Mouse (Mus musculus): ENCODE data around the gene Myh10.
"Not testable (repeated sequence)": the region's sequence is repeated elsewhere in the genome, so short reads cannot be mapped to it uniquely, and the experiment has no call there.

Gene Myh10

DNA sequence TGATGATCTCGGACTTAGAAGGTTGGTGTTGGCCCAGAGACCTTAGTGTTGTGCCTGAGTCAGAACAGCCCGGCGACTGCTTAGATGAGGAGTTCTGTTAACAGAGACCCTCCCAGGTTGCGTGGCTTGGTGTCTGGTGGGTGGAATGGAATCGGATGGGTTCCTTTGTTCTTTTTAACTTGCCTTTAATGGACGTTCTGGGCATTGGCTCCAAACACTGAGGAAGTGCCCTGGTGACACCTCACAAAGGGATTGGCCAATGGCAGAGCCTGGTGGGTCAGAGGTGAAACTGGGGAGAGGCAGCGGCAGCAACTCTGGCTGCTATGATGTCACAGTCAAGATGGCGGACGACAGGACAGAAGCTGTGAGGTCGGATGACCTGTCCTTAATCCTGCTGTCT lies 99.4 kb downstream of the Myh10 start:
- DNase-seq (ENCODE audit: low spot score in 2 of 2): no peak

DNA sequence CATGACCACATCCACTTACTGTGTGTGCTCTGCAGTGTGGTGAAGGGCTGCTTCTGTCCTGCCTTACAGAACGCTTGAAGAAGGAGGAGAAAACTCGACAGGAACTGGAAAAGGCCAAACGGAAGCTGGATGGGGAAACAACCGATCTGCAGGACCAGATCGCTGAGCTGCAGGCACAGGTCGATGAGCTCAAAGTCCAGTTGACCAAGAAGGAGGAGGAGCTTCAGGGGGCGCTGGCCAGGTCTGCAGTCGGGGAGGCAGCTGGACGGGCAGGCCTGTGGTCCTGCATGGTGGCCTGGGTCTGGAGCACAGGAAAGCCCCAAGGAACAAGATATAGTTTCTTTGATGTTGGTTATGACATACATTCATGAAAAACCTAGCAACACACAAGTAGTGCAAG lies 100.4 kb downstream of the Myh10 start:
- DNase-seq (ENCODE audit: low spot score in 2 of 2): no peak

DNA sequence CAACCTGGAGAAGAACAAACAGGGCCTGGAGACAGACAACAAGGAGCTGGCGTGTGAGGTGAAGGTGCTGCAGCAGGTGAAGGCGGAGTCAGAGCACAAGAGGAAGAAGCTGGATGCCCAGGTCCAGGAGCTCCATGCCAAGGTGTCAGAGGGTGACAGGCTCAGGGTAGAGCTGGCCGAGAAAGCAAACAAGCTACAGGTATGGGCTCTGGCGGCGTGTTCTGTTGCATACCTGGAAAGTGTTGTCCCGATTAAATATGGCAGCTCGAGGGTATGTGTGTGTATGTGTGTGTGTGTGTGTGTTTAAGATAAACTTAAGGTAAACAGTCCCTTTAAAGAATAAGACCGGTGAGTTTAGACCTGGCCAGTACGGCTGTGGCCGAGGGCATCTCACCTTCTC lies 106.9 kb downstream of the Myh10 start:
- DNase-seq (ENCODE audit: low spot score in 2 of 2): no peak

DNA sequence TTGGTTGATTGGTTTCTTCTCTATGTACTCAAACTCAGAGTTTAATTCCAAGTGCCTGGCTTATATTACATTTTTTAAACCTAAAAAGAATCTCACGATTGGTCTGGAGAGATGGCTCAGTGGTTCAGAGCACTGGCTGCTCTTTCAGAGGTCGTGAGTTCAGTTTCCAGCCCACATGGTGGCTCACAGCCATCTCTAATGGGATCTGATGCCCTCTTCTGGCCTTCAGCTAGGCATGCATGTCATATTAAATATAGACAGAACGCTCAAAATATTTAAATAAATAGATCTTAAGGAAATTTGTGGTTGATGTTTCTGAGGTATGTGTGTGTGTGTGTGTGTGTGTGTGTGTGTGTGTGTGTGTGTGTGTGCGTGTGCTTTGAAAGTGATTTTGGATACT lies 113.8 kb downstream of the Myh10 start:
- no peak for DNase-seq (ENCODE audit: low spot score in 2 of 2)

DNA sequence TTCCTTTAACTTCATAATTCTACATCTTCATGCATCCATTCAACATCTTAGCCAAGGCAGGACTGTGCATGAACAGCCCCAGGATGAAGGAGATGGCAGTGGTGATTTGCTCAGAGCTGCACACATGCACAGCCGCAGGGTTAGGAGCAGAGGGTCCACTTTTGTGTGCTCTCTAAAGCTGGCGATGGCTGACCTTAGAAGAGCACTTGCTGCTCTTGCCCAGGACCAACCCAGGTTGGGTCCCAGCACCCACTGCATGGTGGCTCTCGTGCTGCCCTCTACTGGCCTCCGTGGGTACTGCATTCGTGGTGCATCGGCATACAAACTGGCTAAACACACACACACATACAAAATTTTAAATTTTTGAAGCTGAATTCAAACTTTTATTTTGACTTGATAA lies 116.4 kb downstream of the Myh10 start:
- DNase-seq (ENCODE audit: low spot score in 2 of 2): peak in 1 of 2 experiments; percentile 46

DNA sequence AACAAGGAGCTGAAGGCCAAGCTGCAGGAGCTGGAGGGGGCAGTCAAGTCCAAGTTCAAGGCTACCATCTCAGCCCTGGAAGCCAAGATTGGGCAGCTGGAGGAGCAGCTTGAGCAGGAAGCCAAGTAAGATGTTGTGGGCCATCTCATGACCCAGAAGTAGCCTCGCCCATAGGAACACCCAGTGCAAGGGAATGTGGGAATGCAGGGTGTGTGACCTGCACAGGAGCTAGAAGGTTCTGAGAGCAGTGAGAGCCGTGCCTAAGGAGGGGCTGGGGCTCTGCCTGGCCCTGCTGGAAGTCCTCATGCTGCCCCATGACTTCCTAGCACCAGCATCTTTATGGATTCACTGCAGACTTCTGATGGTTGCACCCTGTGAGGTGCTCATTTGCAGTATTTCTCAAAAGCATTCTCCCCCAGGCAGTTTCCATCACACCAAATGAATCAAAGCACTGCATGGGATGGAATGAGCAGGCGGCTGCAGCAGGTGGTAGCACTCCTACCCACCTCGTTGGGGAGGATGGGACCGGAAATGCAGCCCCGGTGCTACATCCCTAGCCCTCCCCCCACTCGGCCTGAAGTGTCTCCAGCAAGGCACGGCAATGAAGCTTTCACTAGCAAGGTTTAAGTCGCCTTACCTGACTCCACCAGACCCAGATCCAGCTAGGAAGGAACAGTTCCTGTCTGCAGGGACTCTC lies 120.7 kb downstream of the Myh10 start:
- DNase-seq (ENCODE audit: low spot score in 2 of 2): no peak

DNA sequence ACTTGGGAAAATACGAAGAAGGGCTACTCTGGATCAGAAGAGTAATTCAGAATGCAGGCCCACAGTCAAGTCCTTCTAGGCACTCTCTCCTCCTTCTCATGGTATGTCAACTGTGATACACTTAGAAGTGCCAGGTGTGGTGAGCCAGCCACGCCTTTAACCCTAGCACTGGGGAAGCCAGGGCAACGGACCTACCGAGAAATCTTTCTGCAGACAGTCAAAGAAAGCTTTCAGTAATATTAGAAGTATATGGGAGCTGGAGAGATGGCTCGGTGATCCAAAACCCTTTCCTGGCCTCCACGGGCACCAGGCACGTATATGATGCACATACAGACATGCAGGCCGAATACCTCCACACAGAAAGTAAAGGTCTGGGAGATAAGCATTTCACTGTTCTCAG lies 127.1 kb downstream of the Myh10 start:
- no peak for DNase-seq (ENCODE audit: low spot score in 2 of 2)

DNA sequence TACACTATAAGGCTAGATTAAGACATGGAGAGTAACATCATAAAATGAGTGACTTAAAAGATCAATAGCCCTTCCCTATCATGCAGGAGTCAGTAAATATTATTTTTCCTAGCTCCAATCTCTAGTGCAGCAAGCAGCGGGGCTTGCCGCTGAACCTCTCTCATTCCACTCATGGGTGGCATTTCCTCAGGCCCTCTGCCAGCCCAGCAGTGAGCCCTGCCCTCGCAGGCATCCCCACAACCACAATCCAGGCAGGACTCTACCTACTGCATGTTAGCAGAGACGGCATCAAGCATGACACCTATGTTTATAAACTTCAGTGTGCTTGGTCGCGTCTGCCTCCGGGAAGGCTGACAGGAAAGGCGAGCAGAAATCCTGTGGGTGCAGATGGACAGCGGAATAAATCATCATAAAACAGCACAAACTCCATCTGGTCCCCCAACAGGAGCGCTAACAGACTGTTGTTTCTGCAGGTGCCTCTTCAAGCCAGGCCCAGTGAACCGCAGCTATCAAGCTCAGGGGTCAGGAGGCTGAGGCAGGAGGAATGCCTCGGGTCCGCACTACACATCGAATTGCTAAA lies 128.0 kb downstream of the Myh10 start:
- no peak for DNase-seq (ENCODE audit: low spot score in 2 of 2)

DNA sequence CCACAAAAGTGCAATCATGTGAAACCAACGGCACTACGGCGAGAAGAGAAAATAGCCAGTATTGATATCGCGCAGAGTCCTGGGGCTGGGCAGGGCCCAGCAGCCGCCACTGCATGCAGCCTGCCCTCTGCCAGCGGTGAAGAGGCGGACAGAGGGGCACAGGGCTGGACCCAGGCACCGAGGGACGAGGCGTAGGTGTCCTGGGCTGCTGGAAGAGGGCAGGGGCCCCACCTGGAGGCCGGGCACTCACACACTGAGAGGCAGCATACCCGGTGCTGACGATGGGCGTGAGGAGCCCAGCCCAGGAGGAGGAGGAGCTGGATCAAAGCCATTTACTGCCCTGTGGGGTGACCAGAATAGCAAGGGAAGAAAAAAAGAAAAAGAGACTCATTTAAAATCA lies 131.0 kb downstream of the Myh10 start:
- no peak for DNase-seq (ENCODE audit: low spot score in 2 of 2)

DNA sequence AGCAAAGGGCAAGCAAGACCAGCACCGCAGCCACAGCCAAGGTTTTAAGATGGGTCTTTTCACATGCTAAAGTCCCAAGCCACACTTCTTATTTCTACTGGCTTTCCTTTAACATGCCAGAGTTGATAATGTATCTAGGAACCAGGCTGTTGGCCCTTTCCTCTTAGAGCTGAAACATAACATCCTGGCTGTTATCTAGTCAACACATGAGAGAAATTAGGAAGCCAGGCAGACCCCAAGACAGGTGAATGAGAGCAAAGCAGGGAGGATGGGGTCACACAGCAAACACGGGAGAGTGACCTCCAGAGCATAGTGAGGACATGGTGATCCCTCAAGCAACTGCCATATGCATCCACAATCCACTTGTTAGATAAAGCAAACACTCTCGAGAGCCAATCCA lies 135.4 kb downstream of the Myh10 start:
- no peak for DNase-seq (ENCODE audit: low spot score in 2 of 2)

DNA sequence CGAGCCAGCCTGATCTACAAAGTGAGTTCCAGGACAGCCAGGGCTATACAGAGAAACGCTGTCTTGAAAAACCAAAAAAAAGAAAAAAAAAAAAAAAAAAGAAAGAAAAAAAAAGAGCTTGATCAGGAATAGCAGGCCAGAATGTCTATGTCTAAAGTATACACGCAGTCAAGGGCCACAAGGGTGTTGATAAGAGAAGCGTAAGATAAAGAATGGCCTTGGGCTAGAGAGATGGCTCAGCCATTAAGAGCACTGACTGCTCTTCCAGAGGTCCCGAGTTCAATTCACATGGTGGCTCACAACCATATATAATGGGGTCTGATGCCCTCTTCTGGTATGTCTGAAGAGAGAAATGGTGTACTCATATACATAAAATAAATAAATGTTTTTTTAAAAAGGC lies 140.2 kb downstream of the Myh10 start:
- DNase-seq (ENCODE audit: low spot score in 2 of 2): not testable (repeated sequence)

DNA sequence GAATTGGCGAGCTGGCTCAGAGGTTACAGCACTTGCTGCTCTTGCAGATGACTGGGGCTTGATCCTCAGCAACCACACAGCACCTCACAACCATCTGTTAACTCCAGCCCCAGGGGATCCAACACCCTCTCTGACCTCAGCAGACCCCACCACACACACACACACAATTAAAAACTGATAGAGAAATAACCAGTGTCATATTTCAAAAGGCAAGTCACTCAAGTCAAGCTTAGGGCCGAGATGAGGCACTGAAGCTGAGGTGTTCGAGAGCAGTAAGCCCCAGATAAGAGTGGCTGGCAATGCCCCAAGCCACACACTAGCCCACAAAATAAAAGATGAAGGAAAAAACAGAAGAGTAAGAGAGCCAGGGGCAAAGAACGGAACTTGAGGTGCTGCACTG lies 141.4 kb downstream of the Myh10 start:
- no peak for DNase-seq (ENCODE audit: low spot score in 2 of 2)

DNA sequence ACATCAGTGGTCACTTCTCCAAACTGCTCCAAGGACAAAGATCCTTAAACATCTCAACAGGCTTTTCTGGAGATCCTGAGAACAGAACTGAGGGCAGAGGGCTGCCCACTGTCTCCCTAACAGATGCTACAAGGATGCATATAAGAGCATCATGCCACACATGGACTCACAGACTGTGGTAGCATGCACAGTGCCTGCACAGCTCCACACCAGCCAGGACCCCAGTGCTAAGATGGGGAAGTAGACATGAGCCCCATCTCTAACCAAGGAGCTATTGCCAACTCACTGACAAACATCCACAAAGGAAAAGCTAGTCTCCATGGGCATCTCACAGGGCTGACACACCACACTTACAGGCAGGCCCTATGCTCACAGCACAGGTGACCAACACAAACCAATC lies 142.2 kb downstream of the Myh10 start:
- no peak for DNase-seq (ENCODE audit: low spot score in 2 of 2)

DNA sequence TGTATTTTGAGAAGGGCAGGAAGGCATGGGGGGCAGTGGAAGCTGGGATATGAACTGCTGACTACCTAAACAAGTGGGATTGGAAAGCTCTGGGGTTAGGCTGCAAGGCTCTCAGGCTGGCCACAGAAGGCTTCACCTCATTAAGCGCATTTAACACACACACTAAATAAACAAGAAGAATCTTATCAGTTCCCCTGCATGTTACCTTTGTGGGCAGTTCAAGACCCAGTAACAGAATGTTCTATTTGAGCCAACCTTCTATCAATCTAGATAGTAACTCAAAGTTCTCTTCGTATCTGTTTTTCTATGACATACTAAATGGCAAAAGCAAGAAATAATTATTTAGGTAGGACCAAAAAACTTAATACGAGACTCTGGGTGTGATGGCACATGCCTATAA lies 143.7 kb downstream of the Myh10 start:
- no peak for DNase-seq (ENCODE audit: low spot score in 2 of 2)

DNA sequence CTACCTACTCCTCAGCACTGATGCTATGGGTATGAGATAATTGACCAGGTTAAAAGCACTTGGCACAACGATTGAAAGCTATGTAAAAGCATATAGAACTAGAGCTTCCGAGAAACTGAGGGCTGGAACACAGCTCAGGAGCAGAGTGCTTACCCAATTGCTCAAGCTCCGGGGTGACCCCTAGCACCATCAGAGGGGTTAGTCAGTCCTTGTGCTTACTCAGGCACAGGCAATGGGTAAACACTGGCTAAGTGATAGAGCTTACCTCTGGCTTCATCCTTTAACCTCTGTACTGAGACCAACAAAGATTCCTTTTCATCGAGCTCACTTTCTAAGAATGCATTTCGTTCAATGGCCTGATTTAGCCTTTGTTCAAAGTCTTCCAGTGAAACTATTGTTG lies 148.2 kb downstream of the Myh10 start:
- DNase-seq (ENCODE audit: low spot score in 2 of 2): no peak

DNA sequence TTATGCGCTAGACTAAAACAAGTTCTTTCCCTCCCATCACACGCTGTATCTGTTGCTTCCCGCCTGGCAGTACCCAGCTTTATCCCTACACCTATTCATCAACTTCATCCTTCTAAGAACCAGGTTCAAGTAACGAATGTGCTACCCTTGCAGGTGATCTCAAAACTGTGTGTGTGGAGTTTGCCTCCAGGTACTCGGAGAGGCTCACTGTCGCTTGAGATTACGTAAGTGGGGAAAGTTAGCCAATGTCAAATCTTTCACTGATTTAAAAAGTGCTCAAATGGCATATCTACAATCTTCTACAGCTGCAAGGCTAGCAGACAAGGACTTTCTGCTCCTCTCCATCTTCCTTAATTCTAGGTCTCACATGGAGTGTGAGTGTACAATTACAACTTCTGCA lies 159.5 kb downstream of the Myh10 start:
- DNase-seq (ENCODE audit: low spot score in 2 of 2): no peak

DNA sequence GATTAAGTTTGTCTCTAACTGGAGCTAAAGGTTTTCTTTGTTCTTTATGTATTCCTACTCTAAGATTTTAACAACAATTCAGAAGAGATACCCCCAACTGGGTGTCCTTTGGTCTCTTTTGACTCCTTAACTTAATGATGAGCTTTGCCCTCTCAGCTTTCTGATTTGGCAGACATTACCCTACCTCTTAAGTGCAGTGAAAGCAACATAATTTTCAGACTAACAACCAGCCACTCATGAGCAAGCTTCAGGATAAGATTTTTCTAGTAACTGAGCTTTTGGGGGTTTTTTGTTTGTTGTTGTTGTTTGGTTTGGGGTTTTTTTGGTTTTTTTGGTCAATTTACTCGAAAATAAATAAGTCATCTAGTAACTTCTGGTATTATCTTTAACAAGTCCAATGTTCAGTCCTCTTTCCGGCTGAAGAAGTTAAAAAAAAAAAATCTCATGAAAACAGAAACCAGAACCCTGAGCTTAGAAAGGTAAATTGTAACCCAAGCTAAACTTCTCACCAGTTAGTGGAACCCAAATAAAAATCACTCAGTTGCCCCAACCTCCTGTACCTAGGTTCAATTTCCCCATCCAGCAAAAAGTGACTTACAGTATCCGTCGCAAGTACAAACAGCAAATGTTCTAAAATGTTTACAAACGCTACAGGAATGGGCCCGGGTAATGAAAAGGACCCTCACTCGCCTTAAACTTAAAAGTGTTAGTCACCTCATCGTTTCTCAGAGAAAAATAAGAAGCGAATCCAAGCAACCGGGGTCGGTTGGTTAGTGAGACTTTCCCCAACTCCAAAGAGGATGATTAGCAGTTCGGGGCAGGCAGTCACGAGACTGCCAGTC lies 160.5 kb downstream of the Myh10 start:
- no peak for DNase-seq (ENCODE audit: low spot score in 2 of 2)

DNA sequence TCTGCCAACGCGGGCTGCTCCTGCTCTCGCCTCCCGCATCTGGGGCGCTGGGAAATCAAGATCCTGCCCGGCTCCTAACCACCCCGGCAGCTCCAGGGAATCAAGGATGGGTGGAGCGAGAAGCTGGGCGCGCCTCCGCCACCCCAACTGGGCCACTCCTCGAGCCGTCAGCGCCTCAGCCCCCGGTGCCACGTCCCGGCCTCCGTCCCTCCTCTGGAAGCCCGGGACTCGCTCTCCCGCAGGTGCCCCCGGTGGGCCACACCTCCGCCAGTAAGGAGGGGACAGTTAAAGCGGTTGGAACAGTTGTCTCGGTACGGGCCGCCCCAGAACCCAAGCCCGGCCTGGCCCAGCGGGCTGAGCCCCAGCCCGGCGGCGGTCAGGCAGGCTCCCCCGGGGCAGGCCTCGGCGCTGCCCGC lies 161.1 kb downstream of the Myh10 start:
- DNase-seq (ENCODE audit: low spot score in 2 of 2): peak; percentile 79 to 83

DNA sequence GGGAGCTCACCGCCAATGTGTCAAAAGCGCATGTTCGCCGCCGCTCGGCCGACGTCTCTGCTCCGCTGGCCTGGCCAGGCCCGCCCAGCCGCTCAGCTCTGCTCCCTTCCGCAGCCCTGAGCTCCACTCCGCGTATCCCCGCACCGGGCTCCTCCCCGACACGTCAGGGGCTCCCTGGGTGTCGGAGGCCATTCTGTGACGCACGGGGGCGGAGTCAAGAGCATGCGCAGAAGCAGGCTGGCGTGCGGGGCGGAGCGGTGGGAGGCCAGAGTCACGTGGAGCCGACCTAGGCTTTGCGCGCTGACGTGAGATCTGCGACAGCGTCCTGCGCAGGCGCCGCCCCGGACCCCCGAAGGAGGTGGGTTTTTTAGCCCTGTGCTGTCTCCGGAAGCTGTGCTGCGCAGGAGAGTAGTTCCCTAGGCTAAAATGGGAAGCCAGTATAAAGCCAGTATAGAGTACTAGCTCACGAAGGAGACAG lies 161.6 kb downstream of the Myh10 start:
- peak; percentile 100 for DNase-seq (ENCODE audit: low spot score in 2 of 2)

DNA sequence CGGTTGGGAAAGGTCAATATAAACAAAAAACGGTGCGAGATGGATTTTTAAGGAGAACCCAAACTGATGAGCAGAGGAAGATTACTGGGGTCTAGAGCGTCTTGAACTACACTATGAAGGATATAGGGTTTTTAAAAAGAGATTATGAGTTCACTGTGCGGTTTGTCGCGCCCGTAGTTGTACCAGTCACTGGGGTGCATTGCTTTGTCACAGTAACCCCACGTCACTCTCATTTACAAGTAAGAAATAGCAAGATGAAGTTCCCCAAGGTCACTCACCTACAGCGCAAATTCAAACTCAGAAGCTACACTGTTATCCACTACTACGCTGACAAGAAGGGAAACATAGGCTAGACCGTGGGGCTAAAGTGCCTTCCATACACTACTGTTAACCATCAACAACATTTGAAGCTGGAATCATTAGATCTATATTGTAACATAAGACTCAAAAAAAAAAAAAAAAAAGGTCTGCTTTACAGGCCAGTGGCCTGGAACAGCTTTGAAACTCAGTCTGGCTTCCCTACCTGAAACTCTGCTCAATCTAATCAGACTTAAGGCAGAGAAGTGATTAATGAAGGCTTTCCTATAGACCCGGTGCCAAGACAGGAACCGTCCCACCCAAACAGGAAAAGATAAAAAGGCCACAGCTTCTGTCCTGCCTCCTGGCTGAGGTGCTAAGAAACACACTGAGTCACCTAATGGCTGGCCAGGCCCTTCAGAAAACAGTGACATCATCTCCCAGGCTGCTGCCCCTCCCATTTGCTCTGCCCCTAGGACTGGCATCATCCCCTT lies 162.4 kb downstream of the Myh10 start:
- DNase-seq (ENCODE audit: low spot score in 2 of 2): peak; percentile 82 to 90

DNA sequence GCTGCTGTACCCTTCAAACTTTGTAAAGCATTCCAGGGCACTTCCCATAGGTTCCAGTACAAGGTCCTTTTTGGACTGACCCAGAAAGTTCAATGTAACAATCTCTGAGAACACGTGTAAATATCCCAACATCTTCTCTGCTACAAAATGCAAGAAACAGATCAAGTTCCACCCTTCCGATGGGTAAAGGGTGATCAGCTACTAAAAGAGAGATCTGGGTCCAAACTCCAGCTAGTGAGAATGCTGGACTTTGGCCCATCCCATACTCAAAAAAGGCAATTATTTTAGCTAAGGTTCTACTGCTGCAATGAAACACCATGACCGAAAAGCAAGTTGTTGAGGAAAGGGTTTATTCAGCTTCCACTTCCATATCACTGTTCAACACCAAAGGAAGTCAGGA lies 163.3 kb downstream of the Myh10 start:
- no peak for DNase-seq (ENCODE audit: low spot score in 2 of 2)

DNA sequence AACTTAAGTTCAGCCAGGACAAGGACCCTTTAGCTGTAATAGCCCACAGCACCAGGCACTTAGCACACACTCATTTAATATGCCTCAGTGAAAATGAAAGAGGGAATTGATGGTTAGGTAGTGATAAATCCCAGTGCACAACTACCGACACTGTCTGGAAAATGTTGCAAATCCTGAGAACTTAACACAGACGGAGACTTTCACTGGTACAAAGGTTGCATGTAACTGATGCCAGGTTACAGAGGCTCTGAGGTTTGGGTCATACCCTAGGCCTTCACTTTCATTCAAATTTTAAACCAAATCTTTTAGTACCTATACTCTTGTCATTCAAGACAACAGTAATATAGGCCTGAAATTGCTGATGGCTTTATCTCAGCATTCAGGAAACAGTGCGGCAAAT lies 166.0 kb downstream of the Myh10 start:
- no peak for DNase-seq (ENCODE audit: low spot score in 2 of 2)

Measured in heart, adult 9 months (tissue).